30 mouse cellular contexts compared by ENCODE assay signal in genomic region chr10:86791507-86792184, GRCm38 (mm10). TPM values are rescaled to one million over a fixed set of nuclear protein-coding genes. Genes with fewer than 3 reads are reported as not detected.
DNase-seq lines count a peak whose midpoint lies in the region; ATAC-seq and TF ChIP-seq lines count a peak whose summit lies in the region.
"Had no signal": no experiment of that assay in that cellular context is flagged by ENCODE, and none has a peak within 500 bp of the region (broad histone marks: within the 10 kb centered on the region; RNA-seq: fewer than 3 reads in every experiment).

No protein-coding gene starts in this region.

- H3K27ac ChIP-seq in layer of hippocampus, adult 2 months = peak overlapping the region; percentile 57; the same call in 1 of the 2 replicates
- H3K27ac ChIP-seq in intestine, embryonic 15.5 days = no peak overlapping the region
- no peak overlapping the region for H3K27ac ChIP-seq in stomach, embryonic 14.5 days (ENCODE audit: low read length)
- H3K27ac ChIP-seq: embryonic facial prominence, embryonic 15.5 days; hindbrain, embryonic 12.5 days; limb, embryonic 12.5 days; macrophage; midbrain, embryonic 15.5 days; neural tube, embryonic 13.5 days had no signal

- H3K9ac ChIP-seq in intestine, embryonic 15.5 days = no peak overlapping the region
- H3K9ac ChIP-seq in stomach, embryonic 14.5 days (replicated peaks; ENCODE audit: low read depth, low read length) = no peak overlapping the region
- H3K9ac ChIP-seq: embryonic facial prominence, embryonic 15.5 days; hindbrain, embryonic 12.5 days; limb, embryonic 12.5 days; liver, postnatal 0 days; midbrain, embryonic 15.5 days; neural tube, embryonic 13.5 days had no signal

- peak; percentile 53 for DNase-seq in heart, adult 11 months
- DNase-seq in heart, postnatal 25 days (ENCODE audit: low spot score) = no peak
- no peak for DNase-seq in layer of hippocampus, adult 2 months (ENCODE audit: low spot score in 2 of 2)
- DNase-seq in layer of hippocampus, postnatal 25 days (ENCODE audit: extremely low spot score in 1 of 2, low spot score in 1 of 2) = no peak
- no peak for DNase-seq in urinary bladder, postnatal 4 days (ENCODE audit: low spot score in 2 of 2)
- no peak for DNase-seq in cerebellum, postnatal 25 days
- DNase-seq: cerebellum, adult 18-20 months; cerebellum, postnatal 36 days; embryo, embryonic 11 days; kidney, postnatal 25 days; liver, postnatal 0 days; retina, postnatal 1 day had no signal

- TF ChIP-seq CTCF in layer of hippocampus, adult 2 months (conservative IDR thresholded peaks at IDR 0.05) = no peak

- no peaks in the 10 kb centered on the region for H3K9me3 ChIP-seq in intestine, embryonic 15.5 days
- no peaks in the 10 kb centered on the region for H3K9me3 ChIP-seq in stomach, embryonic 14.5 days (ENCODE audit: control insufficient read depth, low read depth, low read length)
- H3K9me3 ChIP-seq: embryonic facial prominence, embryonic 15.5 days; hindbrain, embryonic 12.5 days; limb, embryonic 12.5 days; midbrain, embryonic 15.5 days; neural tube, embryonic 13.5 days had no signal

- no peaks in the 10 kb centered on the region for H3K36me3 ChIP-seq in intestine, embryonic 15.5 days
- no peaks in the 10 kb centered on the region for H3K36me3 ChIP-seq in stomach, embryonic 14.5 days (ENCODE audit: control insufficient read depth, insufficient read depth, low read length)
- H3K36me3 ChIP-seq: embryonic facial prominence, embryonic 15.5 days; hindbrain, embryonic 12.5 days; limb, embryonic 12.5 days; midbrain, embryonic 15.5 days; neural tube, embryonic 13.5 days had no signal

- no peaks in the 10 kb centered on the region for H3K27me3 ChIP-seq in intestine, embryonic 15.5 days (replicated peaks)
- H3K27me3 ChIP-seq in stomach, embryonic 14.5 days (ENCODE audit: control insufficient read depth, insufficient read depth, low read length) = no peaks in the 10 kb centered on the region
- H3K27me3 ChIP-seq: embryonic facial prominence, embryonic 15.5 days; hindbrain, embryonic 12.5 days; limb, embryonic 12.5 days; midbrain, embryonic 15.5 days; neural tube, embryonic 13.5 days had no signal

- H3K4me1 ChIP-seq in intestine, embryonic 15.5 days (replicated peaks) = 0 out of 2 replicates have a peak, but pooled peaks cover 4% of the 10 kb centered on the region
- 0 out of 2 replicates have a peak, but pooled peaks cover 14% of the 10 kb centered on the region for H3K4me1 ChIP-seq in stomach, embryonic 14.5 days (ENCODE audit: control insufficient read depth, insufficient read depth, low read length)

- intact Hi-C loops in heart, postnatal 25 days (cut with DNase I) = no loop called here

- no peak overlapping the region for H3K4me2 ChIP-seq in intestine, embryonic 15.5 days (replicated peaks)
- no peak overlapping the region for H3K4me2 ChIP-seq in stomach, embryonic 14.5 days (replicated peaks; ENCODE audit: low read depth, low read length)
- H3K4me2 ChIP-seq: embryonic facial prominence, embryonic 15.5 days; hindbrain, embryonic 12.5 days; limb, embryonic 12.5 days; liver, embryonic 11.5 days; midbrain, embryonic 15.5 days; neural tube, embryonic 13.5 days had no signal

- peak; percentile 52; the same call in 1 of the 2 replicates for ATAC-seq in intestine, embryonic 15.5 days
- peak; percentile 50; the same call in 1 of the 2 replicates for ATAC-seq in stomach, embryonic 14.5 days (ENCODE audit: insufficient number of reproducible peaks, insufficient read depth, low FRiP score, low read depth)
- ATAC-seq: activated CD4-positive, CD25-positive, alpha-beta regulatory T cell, adult 4 months; forebrain, embryonic 14.5 days; liver, postnatal 0 days; midbrain, embryonic 15.5 days had no signal

- 46% methylated on average over 7 of the region's 7 CpGs for WGBS in intestine, embryonic 15.5 days
- 52% methylated on average over 7 of the region's 7 CpGs for WGBS in stomach, embryonic 14.5 days

- no peak overlapping the region for H3K4me3 ChIP-seq in layer of hippocampus, adult 2 months
- H3K4me3 ChIP-seq in intestine, embryonic 15.5 days (replicated peaks) = no peak overlapping the region
- H3K4me3 ChIP-seq in stomach, embryonic 14.5 days (ENCODE audit: low read depth, low read length) = no peak overlapping the region
- H3K4me3 ChIP-seq: embryonic facial prominence, embryonic 15.5 days; hindbrain, embryonic 12.5 days; limb, embryonic 12.5 days; midbrain, embryonic 15.5 days; myocyte; neural tube, embryonic 13.5 days had no signal

RNA-seq across cellular contexts. Expression of gene Nt5dc3, which starts 12.8 kb away (rescaled TPM):
- 10 to 100 TPM; 30.2 to 36.5 TPM for total RNA-seq in heart, postnatal 25 days (2021)
- 100 to 1,000 TPM; 126 to 148 TPM for total RNA-seq in layer of hippocampus, adult 2 months (2021)
- 100 to 1,000 TPM; 128 to 130 TPM for total RNA-seq in layer of hippocampus, postnatal 25 days (2021)
- 1.0 and 1.1 TPM in 2 replicates for polyA plus RNA-seq in intestine, embryonic 15.5 days (2015; fragmentation: Nextera tagmentation; extraction: Ambion mirVana)
- 2.1 and 2.2 TPM in 2 replicates for polyA plus RNA-seq in stomach, embryonic 14.5 days (2014; fragmentation: Nextera tagmentation; extraction: Ambion mirVana)

RNA-seq across cellular contexts. Expression of gene Gm49358, which starts 27.9 kb away (rescaled TPM):
- 10 to 100 TPM; 12.5 to 13.9 TPM for total RNA-seq in heart, postnatal 25 days (2021)
- total RNA-seq in layer of hippocampus, adult 2 months (2021) = 10 to 100 TPM; 42.5 to 54.0 TPM
- 10 to 100 TPM; 33.8 to 43.0 TPM for total RNA-seq in layer of hippocampus, postnatal 25 days (2021)
- not detected in 2 replicates for polyA plus RNA-seq in intestine, embryonic 15.5 days (2015; fragmentation: Nextera tagmentation; extraction: Ambion mirVana)
- polyA plus RNA-seq in stomach, embryonic 14.5 days (2014; fragmentation: Nextera tagmentation; extraction: Ambion mirVana) = 0.43 TPM in 1 of 2 replicates, not detected in the other
- total RNA-seq: granulocyte monocyte progenitor cell, adult 5-6 weeks had no signal
- polyA plus RNA-seq: activated CD4-positive, CD25-positive, alpha-beta regulatory T cell, adult 4 months; C2C12; embryonic facial prominence, embryonic 15.5 days; forebrain, embryonic 14.5 days; frontal cortex, adult 2 months; heart, embryonic 14.5 days; hindbrain, embryonic 12.5 days; limb, embryonic 12.5 days; liver, embryonic 11.5 days; liver, postnatal 0 days; midbrain, embryonic 15.5 days; myocyte; neural tube, embryonic 13.5 days; spleen, adult 2 months; urinary bladder, adult 2 months had no signal
